Mouse (Mus musculus): Measurements from ENCODE around the gene Fto. TPM values are rescaled to one million over a fixed set of nuclear protein-coding genes. Genes with fewer than 3 reads are reported as not detected.

The Fto gene
- polyA plus RNA-seq, 1 experiment from 2014 or later = 28.6 TPM

DNA sequence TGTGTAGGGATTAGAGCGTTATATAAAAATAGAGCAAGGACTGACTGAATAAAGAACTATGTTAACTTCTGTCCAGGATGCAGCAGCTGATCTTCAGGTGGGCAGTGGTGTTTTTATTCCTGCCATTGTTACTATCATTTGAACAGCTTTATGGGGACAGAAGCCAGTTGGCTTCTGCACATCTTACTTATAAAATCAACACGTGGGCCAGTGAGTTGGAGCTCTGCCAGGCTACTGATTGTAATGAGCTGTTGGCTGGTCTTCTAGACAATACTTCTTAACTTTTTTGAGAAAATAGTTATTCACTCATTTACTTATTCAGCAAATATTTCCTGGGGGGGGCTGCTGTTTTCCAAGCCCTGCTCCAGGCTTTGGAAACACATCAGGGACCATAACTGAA lies 215.6 kb downstream of the Fto start:
- H3K36me3 ChIP-seq = no peaks in the 10 kb centered on the region
- no peaks in the 10 kb centered on the region for H3K9me3 ChIP-seq (replicated peaks)
- no peak for ATAC-seq
- H3K4me2 ChIP-seq = no peak overlapping the region
- H3K9ac ChIP-seq = no peak overlapping the region
- no peaks in the 10 kb centered on the region for H3K27me3 ChIP-seq (replicated peaks)
- H3K27ac ChIP-seq = no peak overlapping the region
- peaks cover 24% of the 10 kb centered on the region for H3K4me1 ChIP-seq
- WGBS (ENCODE audit: insufficient replicate concordance) = 79% methylated on average over 2 of the region's 2 CpGs
- no peak overlapping the region for H3K4me3 ChIP-seq

DNA sequence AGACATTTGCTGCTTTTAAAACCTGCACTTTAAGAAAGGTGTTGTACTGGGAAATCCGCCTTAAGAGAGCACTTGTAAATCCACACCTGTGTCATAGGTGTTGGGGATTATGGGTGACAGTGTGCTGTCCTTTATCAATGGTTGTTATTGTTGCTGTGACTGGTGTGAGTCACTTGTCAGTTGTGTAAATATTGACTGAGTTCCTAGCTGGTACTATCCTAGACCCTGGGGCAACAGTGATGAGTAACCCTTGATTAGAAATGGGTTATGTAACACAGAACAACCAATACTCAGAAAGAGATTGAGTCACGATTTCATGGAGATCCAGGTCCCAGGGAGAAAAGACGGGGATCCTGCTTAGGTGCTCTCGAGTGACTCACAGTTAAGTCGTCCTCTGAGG lies 216.4 kb downstream of the Fto start:
- no peak overlapping the region for H3K9ac ChIP-seq
- no peaks in the 10 kb centered on the region for H3K9me3 ChIP-seq (replicated peaks)
- no peaks in the 10 kb centered on the region for H3K36me3 ChIP-seq
- H3K4me3 ChIP-seq = no peak overlapping the region
- H3K4me1 ChIP-seq = peaks cover 26% of the 10 kb centered on the region
- H3K27me3 ChIP-seq (replicated peaks) = no peaks in the 10 kb centered on the region
- no peak overlapping the region for H3K27ac ChIP-seq
- H3K4me2 ChIP-seq = no peak overlapping the region
- 0 out of 2 replicates have a peak, but pooled peaks have one; percentile 27 for ATAC-seq
- 79% methylated on average over 5 of the region's 5 CpGs for WGBS (ENCODE audit: insufficient replicate concordance)

DNA sequence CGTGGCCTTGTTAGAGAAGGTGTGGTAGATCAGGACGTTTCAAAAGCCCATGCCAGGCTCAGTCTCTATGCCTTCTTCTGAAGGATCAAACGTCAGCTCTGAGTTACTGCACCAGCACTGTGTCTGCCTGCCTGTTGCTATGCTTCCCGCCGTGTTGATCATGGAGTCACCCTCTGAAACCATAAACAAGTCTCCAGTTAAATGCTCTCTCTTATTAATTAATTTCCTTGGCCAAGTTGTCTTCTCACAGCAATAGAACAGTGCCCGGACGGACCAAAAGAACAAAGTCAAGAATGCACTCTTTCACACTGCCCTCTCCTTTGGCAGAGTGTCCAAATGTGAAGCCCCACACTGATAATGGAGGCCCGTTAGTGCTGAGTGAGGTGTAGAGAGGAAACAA lies 217.3 kb downstream of the Fto start:
- ATAC-seq = no peak
- peaks cover 24% of the 10 kb centered on the region for H3K4me1 ChIP-seq
- no peak overlapping the region for H3K4me2 ChIP-seq
- H3K36me3 ChIP-seq = no peaks in the 10 kb centered on the region
- H3K27me3 ChIP-seq (replicated peaks) = no peaks in the 10 kb centered on the region
- no peak overlapping the region for H3K9ac ChIP-seq
- H3K4me3 ChIP-seq = no peak overlapping the region
- no peaks in the 10 kb centered on the region for H3K9me3 ChIP-seq (replicated peaks)
- 67% methylated on average over 8 of the region's 8 CpGs for WGBS (ENCODE audit: insufficient replicate concordance)
- H3K27ac ChIP-seq = no peak overlapping the region

DNA sequence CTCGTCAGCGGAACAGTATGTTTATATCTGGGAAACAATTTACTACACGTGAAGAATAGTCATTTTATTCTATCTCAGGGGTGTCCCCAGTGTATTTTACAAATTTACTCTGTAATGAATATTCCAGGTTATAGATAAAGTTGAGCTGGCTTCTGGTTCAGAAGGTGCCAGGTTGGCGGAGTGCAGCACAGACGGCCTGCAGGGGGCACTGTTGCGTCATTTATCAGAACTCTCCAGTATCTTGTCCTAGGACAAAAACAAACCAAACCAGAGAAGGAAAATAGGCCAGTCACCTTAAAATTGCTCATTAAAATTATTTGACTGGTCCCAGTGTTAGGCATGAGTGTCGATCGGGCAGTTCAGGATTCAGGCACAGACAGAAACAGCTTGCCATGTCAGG lies 218.6 kb downstream of the Fto start:
- Histone ChIP-seq H3K27ac (no peak overlapping the region), H3K27me3 (replicated peaks) (no peaks in the 10 kb centered on the region), H3K9ac (no peak overlapping the region), H3K4me2 (no peak overlapping the region), H3K9me3 (replicated peaks) (no peaks in the 10 kb centered on the region), H3K36me3 (no peaks in the 10 kb centered on the region), H3K4me3 (no peak overlapping the region), H3K4me1 (peaks cover 22% of the 10 kb centered on the region)
- ATAC-seq = no peak
- WGBS (ENCODE audit: insufficient replicate concordance) = 39% methylated on average over 8 of the region's 8 CpGs

DNA sequence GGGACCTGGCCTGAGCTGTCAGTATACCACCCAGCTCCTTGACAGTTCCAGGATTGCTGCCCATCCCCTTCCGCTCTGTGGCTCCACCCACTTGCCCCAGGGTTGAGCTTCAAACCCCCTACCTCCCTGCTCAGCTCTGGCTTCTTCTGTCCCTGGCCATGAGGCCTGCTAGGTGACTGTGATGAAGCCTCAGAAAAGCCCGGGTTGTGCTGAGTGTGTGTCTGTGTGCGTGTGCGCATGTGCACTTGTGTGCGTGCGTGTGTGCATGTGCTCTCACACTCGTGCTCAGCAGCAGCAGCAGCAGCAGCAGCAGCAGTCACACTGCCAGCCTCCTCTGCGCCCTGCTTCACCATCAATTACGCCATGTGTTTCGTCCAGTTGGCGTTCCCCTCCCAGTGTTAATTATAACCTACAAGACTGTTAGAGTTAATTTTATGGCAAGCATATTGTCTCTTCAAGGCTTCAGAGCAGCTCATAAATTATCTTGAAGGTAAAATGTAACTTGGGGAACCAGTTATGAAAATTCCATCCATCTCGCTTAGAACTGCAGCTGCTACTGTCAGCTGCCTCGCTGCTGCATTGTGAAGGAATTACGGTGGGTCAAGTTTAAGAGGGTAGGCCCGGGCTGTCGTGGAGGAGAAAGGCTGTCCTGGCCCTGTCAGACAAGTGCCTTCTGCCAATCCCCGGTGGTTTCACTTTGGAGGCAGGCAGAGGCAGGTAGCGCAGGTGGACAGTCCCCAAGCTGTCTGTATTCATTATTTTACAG lies 219.5 kb downstream of the Fto start:
- Histone ChIP-seq H3K9me3 (replicated peaks) (no peaks in the 10 kb centered on the region), H3K4me2 (no peak overlapping the region), H3K27me3 (replicated peaks) (no peaks in the 10 kb centered on the region), H3K4me1 (peaks cover 26% of the 10 kb centered on the region), H3K27ac (no peak overlapping the region), H3K4me3 (no peak overlapping the region), H3K36me3 (no peaks in the 10 kb centered on the region), H3K9ac (no peak overlapping the region)
- WGBS (ENCODE audit: insufficient replicate concordance) = 80% methylated on average over 18 of the region's 18 CpGs
- no peak for ATAC-seq

DNA sequence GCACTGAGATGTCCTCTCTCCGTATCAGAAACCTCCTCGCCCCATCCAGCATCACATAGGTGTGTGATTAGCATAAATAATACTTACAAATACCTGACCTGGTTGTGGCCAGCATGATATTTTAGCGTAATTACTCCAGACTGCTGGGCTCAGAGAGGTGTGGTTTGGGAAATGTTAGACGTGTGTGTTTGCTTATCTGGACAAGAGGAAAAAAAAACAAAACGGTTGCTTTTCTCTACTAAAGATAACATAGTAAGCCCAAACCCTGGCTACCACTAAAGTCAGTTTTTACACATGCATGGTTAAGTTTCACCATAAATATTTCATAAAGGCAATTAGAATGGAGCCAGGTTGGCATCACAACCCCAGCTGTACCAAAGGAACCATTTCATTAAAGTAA lies 221.4 kb downstream of the Fto start:
- Histone ChIP-seq H3K4me2 (no peak overlapping the region), H3K9me3 (replicated peaks) (no peaks in the 10 kb centered on the region), H3K4me3 (no peak overlapping the region), H3K36me3 (no peaks in the 10 kb centered on the region), H3K27ac (no peak overlapping the region), H3K4me1 (peaks cover 27% of the 10 kb centered on the region), H3K9ac (no peak overlapping the region), H3K27me3 (replicated peaks) (no peaks in the 10 kb centered on the region)
- no peak for ATAC-seq
- 35% methylated on average over 5 of the region's 5 CpGs for WGBS (ENCODE audit: insufficient replicate concordance)

DNA sequence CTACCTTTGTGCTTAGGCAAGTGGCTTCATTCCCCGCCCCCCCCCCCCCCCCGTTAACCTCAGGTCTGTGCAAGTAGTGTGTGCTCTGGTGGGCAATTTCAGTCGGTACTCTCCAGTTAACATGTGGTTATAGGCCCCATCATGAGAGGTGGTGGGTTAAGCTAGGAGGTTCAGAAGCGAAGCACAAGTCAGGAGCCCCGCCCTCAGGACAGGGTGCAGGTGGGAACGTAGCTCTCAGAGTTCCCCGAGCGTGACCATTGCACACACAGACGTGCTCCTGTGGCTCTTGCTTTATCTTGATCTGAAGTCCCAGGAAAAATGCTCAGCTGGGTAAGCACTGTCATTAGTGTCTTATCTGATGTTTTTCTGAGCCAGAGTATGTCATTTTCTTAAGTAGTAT lies 224.8 kb downstream of the Fto start:
- Histone ChIP-seq H3K4me2 (no peak overlapping the region), H3K4me1 (peaks cover 41% of the 10 kb centered on the region), H3K9me3 (replicated peaks) (no peaks in the 10 kb centered on the region), H3K27ac (no peak overlapping the region), H3K36me3 (no peaks in the 10 kb centered on the region), H3K27me3 (replicated peaks) (no peaks in the 10 kb centered on the region), H3K9ac (no peak overlapping the region), H3K4me3 (no peak overlapping the region)
- WGBS (ENCODE audit: insufficient replicate concordance) = 64% methylated on average over 9 of the region's 9 CpGs
- ATAC-seq = no peak

DNA sequence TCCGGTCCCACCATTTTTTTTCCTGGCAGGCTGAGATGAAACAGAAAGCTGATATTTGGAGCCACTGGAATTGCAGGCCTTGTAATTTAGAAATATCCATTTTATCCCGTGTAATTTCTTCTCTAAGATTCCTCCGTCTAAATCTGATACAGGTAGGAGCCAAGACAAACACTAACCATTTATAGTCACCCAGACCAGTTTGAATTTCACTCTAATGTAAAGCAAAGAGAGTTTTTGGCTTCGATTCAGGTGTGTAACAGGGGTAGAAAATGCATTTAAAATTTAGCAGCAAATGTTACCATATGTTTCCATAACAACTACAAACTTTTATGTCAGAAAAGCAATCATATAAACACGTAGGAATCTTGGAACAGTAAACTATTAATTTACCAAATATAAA lies 225.6 kb downstream of the Fto start:
- Histone ChIP-seq H3K4me3 (no peak overlapping the region), H3K9ac (no peak overlapping the region), H3K4me2 (no peak overlapping the region), H3K36me3 (no peaks in the 10 kb centered on the region), H3K27me3 (replicated peaks) (no peaks in the 10 kb centered on the region), H3K9me3 (replicated peaks) (no peaks in the 10 kb centered on the region), H3K4me1 (peaks cover 35% of the 10 kb centered on the region), H3K27ac (no peak overlapping the region)
- WGBS (ENCODE audit: insufficient replicate concordance) = 74% methylated on average over 5 of the region's 5 CpGs
- ATAC-seq = no peak

DNA sequence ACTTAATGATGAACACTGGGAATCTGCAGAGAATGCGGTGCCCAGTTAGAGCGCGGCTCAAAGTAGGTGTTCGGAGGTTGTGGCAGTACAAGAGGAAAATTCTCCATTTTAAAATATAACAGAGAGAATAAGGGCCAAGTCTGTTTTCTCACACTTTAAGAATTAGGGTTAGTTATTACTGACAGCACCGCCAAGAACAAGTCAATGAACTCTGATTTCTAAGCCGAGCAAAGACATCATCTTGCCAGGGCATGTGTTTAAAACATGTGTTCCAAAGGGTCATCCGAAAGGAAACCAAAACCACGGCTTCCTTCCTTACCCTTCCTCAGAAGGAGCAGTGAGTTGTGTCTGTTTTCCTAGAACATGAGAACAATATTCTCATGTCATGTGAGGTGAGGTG lies 226.3 kb downstream of the Fto start:
- Histone ChIP-seq H3K27ac (no peak overlapping the region), H3K9me3 (replicated peaks) (no peaks in the 10 kb centered on the region), H3K9ac (no peak overlapping the region), H3K36me3 (no peaks in the 10 kb centered on the region), H3K4me2 (no peak overlapping the region), H3K4me1 (peaks cover 28% of the 10 kb centered on the region), H3K4me3 (no peak overlapping the region), H3K27me3 (replicated peaks) (no peaks in the 10 kb centered on the region)
- ATAC-seq = no peak
- 72% methylated on average over 8 of the region's 8 CpGs for WGBS (ENCODE audit: insufficient replicate concordance)

DNA sequence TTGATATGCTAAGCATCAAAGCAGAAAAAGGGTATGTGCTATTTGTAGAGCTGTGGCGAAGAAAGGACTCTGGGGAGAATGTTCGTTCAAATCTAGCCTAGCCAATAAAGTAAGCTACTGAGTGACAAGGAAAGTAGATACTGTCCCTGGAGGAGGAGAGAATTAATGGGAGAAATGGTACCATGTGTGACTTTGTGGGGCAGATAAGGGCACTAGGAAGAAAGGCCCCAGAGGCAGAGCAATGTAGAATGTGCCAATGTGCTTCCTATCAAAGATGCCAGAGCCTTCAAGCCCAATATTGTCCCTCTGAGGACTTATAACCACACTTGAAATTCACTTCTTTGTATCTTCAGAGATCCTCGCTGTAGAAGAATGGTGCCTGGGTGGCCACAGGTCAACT lies 227.9 kb downstream of the Fto start:
- Histone ChIP-seq H3K27me3 (replicated peaks) (no peaks in the 10 kb centered on the region), H3K9me3 (replicated peaks) (no peaks in the 10 kb centered on the region), H3K4me3 (no peak overlapping the region), H3K4me2 (no peak overlapping the region), H3K36me3 (no peaks in the 10 kb centered on the region), H3K9ac (no peak overlapping the region), H3K27ac (no peak overlapping the region), H3K4me1 (peaks cover 24% of the 10 kb centered on the region)
- 20% methylated on average over 3 of the region's 3 CpGs for WGBS (ENCODE audit: insufficient replicate concordance)
- ATAC-seq = peak; percentile 51; the same call in 1 of the 2 replicates

DNA sequence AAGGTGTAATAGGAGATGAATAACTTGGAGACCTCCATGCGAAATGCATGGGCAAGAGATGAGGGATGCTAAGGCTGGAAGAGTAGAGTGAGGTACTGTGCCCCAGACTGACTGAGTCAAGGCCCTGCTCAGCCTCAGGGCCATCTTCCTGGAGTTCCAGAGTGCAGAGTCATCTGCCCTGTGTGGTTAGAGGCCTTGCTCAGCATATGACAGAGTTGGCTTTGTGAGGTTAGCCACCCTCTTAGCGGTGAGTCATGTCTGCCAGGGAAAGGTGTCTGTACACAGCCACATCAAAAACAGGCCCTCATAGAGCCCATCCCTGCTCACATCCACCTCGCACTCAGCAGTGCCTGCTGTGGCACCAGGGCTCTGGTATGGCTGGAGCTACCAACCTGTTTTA lies 232.2 kb downstream of the Fto start:
- no peak for ATAC-seq
- Histone ChIP-seq H3K27me3 (replicated peaks) (no peaks in the 10 kb centered on the region), H3K4me1 (peaks cover 12% of the 10 kb centered on the region), H3K36me3 (no peaks in the 10 kb centered on the region), H3K9ac (no peak overlapping the region), H3K27ac (no peak overlapping the region), H3K4me3 (no peak overlapping the region), H3K4me2 (no peak overlapping the region), H3K9me3 (replicated peaks) (no peaks in the 10 kb centered on the region)
- 67% methylated on average over 3 of the region's 3 CpGs for WGBS (ENCODE audit: insufficient replicate concordance)

DNA sequence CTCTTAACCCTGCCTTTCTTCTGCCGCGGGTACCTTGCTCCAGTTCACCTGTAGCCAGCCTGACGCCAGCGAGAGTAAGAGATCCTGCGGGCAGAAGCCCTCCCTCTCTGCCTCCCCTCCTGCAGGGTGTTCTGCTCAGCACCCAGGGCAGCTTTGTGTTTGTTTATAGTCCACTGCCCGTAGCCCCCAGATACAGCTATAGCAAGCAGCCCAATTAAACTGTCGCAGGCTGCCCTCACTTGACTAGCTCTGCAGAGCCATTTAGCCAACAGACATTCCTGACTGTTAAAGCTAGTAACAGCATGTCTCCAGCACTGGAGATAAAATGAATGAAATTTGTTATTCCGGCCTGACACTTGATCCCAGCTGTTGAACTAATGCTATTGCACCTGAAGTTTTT lies 233.3 kb downstream of the Fto start:
- 0 out of 2 replicates have a peak, but pooled peaks cover 5% of the 10 kb centered on the region for H3K4me1 ChIP-seq
- 64% methylated on average over 8 of the region's 8 CpGs for WGBS (ENCODE audit: insufficient replicate concordance)
- no peaks in the 10 kb centered on the region for H3K27me3 ChIP-seq (replicated peaks)
- no peaks in the 10 kb centered on the region for H3K9me3 ChIP-seq (replicated peaks)
- ATAC-seq = no peak
- no peak overlapping the region for H3K4me2 ChIP-seq
- no peak overlapping the region for H3K4me3 ChIP-seq
- H3K27ac ChIP-seq = no peak overlapping the region
- H3K36me3 ChIP-seq = no peaks in the 10 kb centered on the region
- no peak overlapping the region for H3K9ac ChIP-seq

DNA sequence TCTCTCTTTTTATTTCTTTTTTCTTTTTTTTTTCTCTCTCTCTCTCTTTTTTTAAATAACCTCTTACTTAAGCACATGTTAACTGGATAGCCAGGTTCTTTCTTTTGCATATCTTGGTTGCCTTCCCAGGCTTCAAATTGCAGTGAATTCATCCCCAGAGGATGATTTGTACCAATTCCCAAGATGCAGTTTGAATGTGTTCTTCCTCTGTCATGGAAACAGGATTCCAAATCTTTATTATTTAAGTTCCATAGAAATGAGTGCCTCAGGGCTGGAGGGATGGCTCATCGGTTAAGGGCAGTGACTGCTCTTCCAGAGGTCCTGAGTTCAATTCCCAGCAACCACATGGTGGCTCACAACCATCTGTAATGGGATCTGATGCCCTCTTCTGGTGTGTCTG lies 236.8 kb downstream of the Fto start:
- 88% methylated on average over 1 of the region's 1 CpGs for WGBS (ENCODE audit: insufficient replicate concordance)
- ATAC-seq = no peak

More for the DNA sequence above, 236.8 kb downstream of the Fto start:
- H3K9ac ChIP-seq = no peak overlapping the region
- no peak overlapping the region for H3K4me3 ChIP-seq
- no peaks in the 10 kb centered on the region for H3K27me3 ChIP-seq (replicated peaks)
- no peak overlapping the region for H3K27ac ChIP-seq
- no peaks in the 10 kb centered on the region for H3K36me3 ChIP-seq
- H3K4me2 ChIP-seq = no peak overlapping the region
- H3K4me1 ChIP-seq = peaks cover 10% of the 10 kb centered on the region; the same call in 1 of the 2 replicates
- H3K9me3 ChIP-seq (replicated peaks) = no peaks in the 10 kb centered on the region
